Mouse (Mus musculus) ovary, adult 2 months (tissue): ENCODE results near the gene Sh3bp1. TPM values are rescaled to one million over a fixed set of nuclear protein-coding genes. Genes with fewer than 3 reads are reported as not detected.

Experiments used
- polyA plus RNA-seq: library from polyadenylated mRNA; depleted of rRNA; stranded (reverse); fragments of >200 nt; gene quantifications from 2 replicates; pipeline ENCODE4 v1.2.3, GENCODE M21; 2012; rRNA removed

Sh3bp1 gene
- polyA plus RNA-seq: 93.4 and 135 TPM in 2 replicates

DNA sequence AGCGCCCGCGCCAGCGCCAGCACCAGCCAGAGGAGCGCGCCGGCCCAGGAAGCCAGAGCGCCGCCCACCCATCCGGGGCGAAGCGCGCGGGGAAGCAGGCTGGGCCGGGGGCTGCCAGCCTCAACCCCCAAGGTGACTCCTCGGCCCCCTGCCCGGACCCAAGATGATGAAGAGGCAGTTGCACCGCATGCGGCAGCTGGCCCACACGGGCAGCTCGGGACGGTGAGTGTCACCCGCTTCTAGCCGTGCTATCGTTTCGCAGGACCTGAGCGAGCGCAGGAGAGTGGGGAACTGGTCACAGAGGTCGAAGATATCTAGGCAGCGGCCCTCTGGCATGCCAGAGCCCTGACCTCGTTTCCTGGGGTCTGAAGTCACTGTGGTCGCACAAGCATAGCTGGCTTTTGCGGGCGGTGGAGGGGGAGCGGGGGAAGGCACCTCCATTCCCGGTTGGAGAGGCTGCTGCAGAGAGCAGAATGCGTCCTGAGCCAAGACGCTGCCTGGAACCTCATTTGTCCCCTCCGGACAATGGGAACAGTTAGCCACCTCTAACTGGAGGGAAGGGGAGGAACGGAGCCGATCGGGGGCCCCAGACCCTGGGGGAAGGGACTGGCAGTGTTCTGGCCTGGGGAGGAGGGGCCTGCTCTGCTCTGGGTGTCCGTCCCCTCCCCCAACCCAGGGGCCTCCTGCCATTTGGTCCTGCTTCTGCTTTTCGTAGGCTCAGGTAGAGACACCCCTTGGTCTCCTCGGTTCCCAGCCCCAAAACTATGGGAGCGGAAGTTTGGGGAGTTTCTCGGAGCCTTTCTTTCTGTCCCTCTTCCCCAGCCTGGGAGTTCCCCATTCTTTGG lies at the start of gene Sh3bp1:
Sh3bp1 (plus strand) TSS at position 29 of the 845 bp plus-strand sequence.

GRCm38 (mm10) chr15:78855303-78855965 lies 44.1 kb upstream of the Sh3bp1 start, which contains the start of gene Lgals2:
TSS of gene Lgals2 (minus strand) at chr15:78855529.

DNA sequence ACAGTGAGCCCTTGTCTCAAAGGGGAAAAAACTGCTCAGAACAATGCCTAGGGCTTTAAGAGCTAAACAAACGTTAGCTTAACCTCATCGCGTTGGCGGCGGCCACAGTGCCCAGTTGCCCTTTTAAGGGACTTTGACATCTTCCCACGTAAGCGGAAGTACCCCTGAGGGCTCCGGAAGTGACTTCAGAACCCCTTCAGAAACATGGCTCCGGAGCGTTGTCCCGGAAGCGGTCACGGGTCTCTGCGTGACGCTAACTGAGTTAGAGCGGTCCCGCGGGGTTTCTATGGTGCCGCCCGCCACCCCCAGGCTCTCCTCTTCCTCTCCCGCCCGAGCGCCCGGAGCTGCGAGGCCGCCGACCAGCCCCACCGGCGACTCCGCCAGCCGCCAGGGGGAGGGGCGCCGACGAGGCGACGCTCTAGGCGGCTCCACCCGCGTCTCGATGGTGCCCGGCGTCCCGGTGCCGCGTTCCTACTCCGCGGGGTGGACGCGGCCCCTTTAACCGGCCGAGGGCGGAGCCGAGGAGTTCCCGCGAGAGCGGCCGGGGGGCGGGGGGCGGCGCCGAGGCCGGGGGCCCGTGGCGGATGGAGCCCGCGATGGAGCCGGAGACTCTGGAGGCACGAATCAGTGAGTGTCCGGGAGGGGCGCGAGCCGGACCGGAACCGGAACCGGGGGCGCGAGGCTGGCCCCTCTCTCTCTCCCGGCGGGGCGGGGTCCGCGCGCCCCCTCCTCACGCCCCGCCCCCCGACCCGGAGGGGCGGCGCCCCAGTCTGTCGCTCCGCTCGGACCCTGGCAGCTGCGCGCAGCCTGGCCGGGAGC lies 22.4 kb upstream of the Sh3bp1 start, which contains the start of gene Gga1:
Gga1 (plus strand) TSS at position 200 of the 819 bp plus-strand sequence.

DNA sequence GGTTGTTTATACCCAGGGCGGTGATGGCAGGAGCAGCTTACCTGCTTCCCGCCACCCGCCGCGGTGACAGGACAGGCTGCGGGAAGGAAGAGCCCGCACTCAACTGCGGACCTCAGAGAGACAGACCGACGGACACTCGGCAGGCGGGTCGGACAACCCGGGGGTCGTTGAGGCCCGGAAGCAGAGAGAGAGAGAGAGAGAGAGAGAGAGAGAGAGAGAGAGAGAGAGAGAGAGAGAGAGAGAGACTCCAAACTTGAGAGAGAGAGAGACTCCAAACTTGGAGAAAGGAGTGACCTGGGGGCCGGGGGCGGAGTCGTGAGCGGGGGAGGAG lies 194 bp upstream of the Sh3bp1 start, which contains the start of gene Gm49510:
Gm49510 (plus strand) TSS at position 259 of the 331 bp plus-strand sequence.

DNA sequence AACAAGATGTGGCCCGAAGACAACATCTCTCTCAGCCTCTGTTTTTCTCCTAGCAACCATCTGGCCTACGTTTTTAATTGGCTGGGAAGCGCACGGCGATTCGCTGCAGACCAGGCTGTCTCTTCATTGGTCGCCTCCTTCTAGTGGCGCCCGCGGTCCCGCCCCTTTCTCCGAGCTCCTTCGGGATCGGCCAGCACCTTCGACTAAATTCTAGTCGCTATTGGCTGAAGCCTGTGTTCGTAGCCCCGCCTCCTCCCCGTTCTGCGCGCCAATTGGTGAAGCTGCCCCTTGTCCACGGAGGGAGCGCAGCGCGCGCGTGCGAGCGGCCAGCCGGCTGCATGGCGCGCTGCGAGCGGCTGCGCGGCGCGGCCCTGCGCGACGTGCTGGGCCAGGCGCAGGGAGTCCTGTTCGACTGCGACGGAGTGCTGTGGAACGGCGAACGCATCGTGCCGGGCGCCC lies 14.1 kb downstream of the Sh3bp1 start, which contains the start of gene Pdxp:
Pdxp (plus strand) TSS at position 288 of the 459 bp plus-strand sequence.

DNA sequence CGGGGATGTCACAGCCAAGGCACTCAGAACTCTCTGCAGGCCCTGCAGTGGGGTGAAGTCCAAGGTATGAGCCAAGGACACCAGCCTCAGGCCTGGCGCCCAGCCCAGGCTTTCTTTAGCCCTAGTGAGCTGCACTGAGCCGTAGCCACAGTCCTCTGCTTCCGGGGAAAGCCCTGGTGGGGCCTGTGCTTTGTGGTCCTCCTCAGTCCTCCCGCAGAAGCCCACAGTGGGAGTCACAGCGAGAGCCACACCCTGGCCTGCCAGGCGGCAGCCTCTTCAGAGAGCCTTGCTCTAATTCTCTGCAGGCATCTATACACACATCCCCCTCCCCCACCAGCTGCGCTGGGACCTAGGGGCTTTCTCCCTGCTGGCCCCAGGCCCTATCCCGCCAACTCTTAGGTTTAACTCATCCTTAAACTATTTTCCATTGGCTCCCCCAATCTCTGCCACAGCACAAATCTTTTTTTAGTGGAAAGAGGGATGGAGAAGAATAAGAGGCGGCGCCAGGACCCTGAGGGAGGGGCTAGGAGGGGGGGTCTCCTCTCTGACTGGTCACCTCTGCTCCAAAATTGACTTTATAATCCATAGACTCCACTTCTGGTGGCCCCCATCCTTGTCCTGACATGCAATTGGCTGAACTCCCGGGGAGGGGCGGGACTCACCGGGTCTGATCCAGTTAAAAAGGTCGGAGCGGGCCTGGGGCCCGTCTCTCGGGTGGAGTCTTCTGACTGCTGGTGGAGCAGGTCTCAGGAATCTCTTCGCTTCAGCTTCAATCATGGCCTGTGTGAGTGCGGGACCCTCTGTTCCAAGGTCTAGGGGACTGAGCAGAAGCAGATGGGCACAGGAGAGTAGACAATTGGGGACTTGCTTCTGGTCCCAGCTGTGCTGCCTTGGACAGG lies 26.7 kb downstream of the Sh3bp1 start, which contains the start of gene Lgals1:
Lgals1 (plus strand) TSS at position 705 of the 899 bp plus-strand sequence.

GRCm38 (mm10) chr15:78934784-78935320 lies 35.3 kb downstream of the Sh3bp1 start, which contains the start of gene Nol12:
TSS of gene Nol12 (plus strand) at chr15:78934933.

GRCm38 (mm10) chr15:78947657-78948056 lies 48.1 kb downstream of the Sh3bp1 start, which contains the start of gene Triobp:
TSS of gene Triobp (plus strand) at chr15:78947724.

Other genes starting within 250 kb of the Sh3bp1 start
- 0.58 and 0.59 TPM in 2 replicates for gene Elfn2, start 181.0 kb upstream of the Sh3bp1 start, polyA plus RNA-seq
- 27.2 and 31.3 TPM in 2 replicates for gene Mfng, start 126.3 kb upstream of the Sh3bp1 start, polyA plus RNA-seq
- 36.1 and 41.4 TPM in 2 replicates for gene Card10, start 96.7 kb upstream of the Sh3bp1 start, polyA plus RNA-seq
- gene Cdc42ep1, start 57.1 kb upstream of the Sh3bp1 start, polyA plus RNA-seq: 87.7 and 89.8 TPM in 2 replicates
- 8.4 and 10.5 TPM in 2 replicates for gene Lgals2, start 44.2 kb upstream of the Sh3bp1 start, polyA plus RNA-seq
- gene Gga1, start 22.6 kb upstream of the Sh3bp1 start, polyA plus RNA-seq: 103 and 120 TPM in 2 replicates
- gene Gm49510, start 101 bp upstream of the Sh3bp1 start, polyA plus RNA-seq: 0.07 and 0.26 TPM in 2 replicates
- 22.4 and 31.3 TPM in 2 replicates for gene Pdxp, start 14.2 kb downstream of the Sh3bp1 start, polyA plus RNA-seq
- 549 and 769 TPM in 2 replicates for gene Lgals1, start 27.0 kb downstream of the Sh3bp1 start, polyA plus RNA-seq
- gene Nol12, start 35.2 kb downstream of the Sh3bp1 start, polyA plus RNA-seq: 27.1 and 31.5 TPM in 2 replicates
- 107 and 117 TPM in 2 replicates for gene Triobp, start 48.0 kb downstream of the Sh3bp1 start, polyA plus RNA-seq
- gene H1f0, start 128.7 kb downstream of the Sh3bp1 start, polyA plus RNA-seq: 134 and 223 TPM in 2 replicates
- gene Galr3, start 142.1 kb downstream of the Sh3bp1 start, polyA plus RNA-seq: 2.7 and 3.4 TPM in 2 replicates
- gene Ankrd54, start 163.1 kb downstream of the Sh3bp1 start, polyA plus RNA-seq: 95.6 and 99.9 TPM in 2 replicates
- gene Eif3l, start 175.4 kb downstream of the Sh3bp1 start, polyA plus RNA-seq: 207 and 263 TPM in 2 replicates
- 46.7 and 50.8 TPM in 2 replicates for gene Micall1, start 209.1 kb downstream of the Sh3bp1 start, polyA plus RNA-seq
- gene Polr2f, start 241.2 kb downstream of the Sh3bp1 start, polyA plus RNA-seq: 46.6 and 52.7 TPM in 2 replicates
- 14.3 and 22.3 TPM in 2 replicates for gene 1700088E04Rik, start 241.5 kb downstream of the Sh3bp1 start, polyA plus RNA-seq